Mouse (Mus musculus): ENCODE results near the gene Kmt2d.

DNA sequence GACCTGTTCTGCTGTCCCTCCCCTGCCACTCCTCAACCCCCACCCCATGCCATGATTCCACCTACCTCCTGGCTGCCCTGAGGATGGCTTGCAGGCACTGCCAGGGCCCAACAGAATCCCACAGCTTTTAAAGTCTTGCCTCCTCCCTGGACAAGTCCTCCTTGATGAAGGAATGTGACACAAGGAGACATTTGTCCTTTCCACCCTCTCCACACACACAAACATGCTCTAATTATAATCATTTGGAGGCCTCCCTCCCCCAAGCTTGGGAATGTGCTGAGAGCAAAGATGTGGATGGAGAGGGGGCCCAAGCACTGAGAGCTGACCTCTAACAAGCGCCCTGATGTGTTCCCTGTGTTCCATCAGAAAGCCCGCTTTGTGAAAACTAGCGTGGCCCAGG lies 61.6 kb downstream of the Kmt2d start, which contains the start of gene Ddn:
- TF ChIP-seq CTCF (conservative IDR thresholded peaks at IDR 0.05 in 1 of 2, IDR thresholded peaks at IDR 0.05 in 1 of 2; ENCODE audit: low read depth in 2 of 2, low read length in 2 of 2) (no peak), HCFC1 (IDR thresholded peaks at IDR 0.05; ENCODE audit: low read depth, low read length) (no peak), POLR2A (IDR thresholded peaks at IDR 0.05; ENCODE audit: low read depth, low read length) (no peak), MAX (IDR thresholded peaks at IDR 0.05; ENCODE audit: low read length) (no peak)
